Mouse (Mus musculus) thymus, adult 2 months (tissue): ENCODE measurements at regions not wholly inside any gene's neighbourhood (a gene's known extent, or its start where the extent isn't known, plus 50 kb on each side); places are given as distances from the start of the nearest gene placed in this dataset.

Source experiments
- CTCF ChIP-seq: fragments of 200-500 bp; IDR thresholded peaks from 2 replicates; pipeline ENCODE4 v1.5.1; 2012; ENCODE audit warnings: mild to moderate bottlenecking, control low read depth, low read length, moderate library complexity, borderline replicate concordance; ENCODE audit not compliant: control insufficient read depth, poor library complexity, insufficient read depth; ENCODE audit errors: extremely low read depth
- POLR2A ChIP-seq: fragments of 200-500 bp; IDR thresholded peaks from 2 replicates; pipeline ENCODE4 v1.6.1; 2012; ENCODE audit warnings: mild to moderate bottlenecking, low read length, control low read depth, moderate library complexity; ENCODE audit not compliant: control insufficient read depth, poor library complexity, insufficient read depth; ENCODE audit errors: extremely low read depth

- TF ChIP-seq CTCF (no peak), POLR2A (no peak)
These were observed 93.8 kb downstream of the 1810010D01Rik start for GRCm38 (mm10) chr7:145114145-145114544.
